Mouse (Mus musculus) ES-Bruce4 (cell line): ENCODE results near the gene Gm11437.

Source experiments
- CTCF ChIP-seq: IDR thresholded peaks from one replicate; pipeline ENCODE4 v1.8.1; 2011; ENCODE audit warnings: low read depth, low read length
- POLR2A ChIP-seq: IDR thresholded peaks from one replicate; pipeline ENCODE4 v1.8.1; 2011; ENCODE audit warnings: low read length; ENCODE audit not compliant: insufficient read depth

DNA sequence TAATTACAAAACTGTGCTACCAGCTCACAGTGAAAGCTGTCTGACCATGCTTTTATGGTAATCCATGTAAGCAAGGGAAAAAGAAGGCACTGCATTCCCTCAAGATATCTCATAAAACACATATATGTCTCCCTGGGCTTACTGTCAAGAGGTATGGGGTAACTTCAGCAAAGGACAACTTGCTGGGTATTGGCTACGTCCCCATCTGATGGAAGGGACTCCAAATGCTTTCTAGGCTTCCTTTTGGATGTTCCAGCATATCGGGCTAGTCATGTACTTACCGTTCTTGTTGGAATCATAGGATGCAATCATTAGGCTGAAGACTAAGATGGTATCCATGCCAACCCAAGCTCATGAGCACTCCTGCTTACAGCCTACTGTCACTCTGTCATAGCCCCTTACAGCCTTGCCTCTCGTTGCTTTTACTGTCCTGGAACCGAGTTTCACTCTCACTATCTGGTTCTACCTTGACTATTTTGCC, at the start of gene Gm11437:
- TF ChIP-seq CTCF (no peak), POLR2A (no peak)
